Mouse (Mus musculus) small intestine, adult 10 weeks (tissue): ENCODE measurements around the gene Slc16a6. TPM values are rescaled to one million over a fixed set of nuclear protein-coding genes. Genes with fewer than 3 reads are reported as not detected.

Source experiments
- polyA plus RNA-seq: library from polyadenylated mRNA; stranded (reverse); fragments of 350-450 nt; fragmentation: Illumina TruSeq; extraction: RNeasy Lipid Tissue Mini Kit (QIAGEN cat#74804); gene quantifications from one replicate; pipeline ENCODE4 v1.2.3, GENCODE M21; 2014; ENCODE audit warnings: low replicate concordance

The Slc16a6 gene
- 92.4 TPM for polyA plus RNA-seq

DNA sequence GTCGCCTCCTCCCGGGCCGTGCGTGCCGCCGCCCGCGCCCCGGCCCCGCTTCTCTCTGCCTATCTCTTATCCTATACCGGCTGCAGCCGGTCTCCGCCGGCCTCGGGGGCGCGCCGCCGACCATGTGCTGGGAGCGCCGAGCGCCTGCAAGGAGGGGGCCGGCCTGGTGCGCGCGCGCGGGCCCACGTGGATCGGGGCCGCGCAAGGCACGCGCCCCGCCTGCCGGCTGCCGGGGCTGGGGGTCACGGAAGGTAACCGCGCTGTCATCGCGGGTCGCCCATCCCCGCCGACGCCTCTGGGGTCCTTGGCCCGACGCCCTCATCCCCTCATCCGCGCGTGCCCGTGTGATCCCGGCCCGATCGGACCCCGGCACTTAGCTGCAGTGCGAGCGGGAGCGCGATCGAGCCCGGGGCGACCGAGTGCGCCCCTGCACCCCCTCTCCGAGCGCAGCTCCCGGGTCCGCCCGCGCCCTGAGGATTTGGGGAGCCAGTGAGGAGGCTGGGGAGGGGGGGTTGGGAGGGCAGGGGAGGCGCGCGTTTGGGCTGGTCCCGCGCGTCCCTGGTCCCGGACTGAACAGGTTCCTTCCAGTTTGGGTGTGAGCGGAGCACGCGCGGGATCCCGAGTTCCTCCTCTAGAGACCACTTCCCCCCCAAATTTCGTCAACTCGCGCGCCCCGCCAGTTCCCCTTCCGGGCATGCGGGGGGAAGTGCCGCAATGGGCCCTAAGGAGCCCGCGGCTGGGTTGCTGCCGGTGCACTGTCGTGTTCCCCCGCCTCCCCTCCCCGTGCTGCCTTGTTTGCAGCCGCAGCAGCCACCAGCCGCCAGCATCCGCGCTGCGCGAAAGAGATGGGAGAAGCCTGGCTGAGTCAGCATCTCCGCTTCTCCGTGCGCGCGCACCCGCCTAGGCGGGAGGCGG is at the start of gene Slc16a6, which contains the start of gene Arsg:
TSS of gene Slc16a6 (minus strand) at position 428 of the 915 bp plus-strand sequence.
TSS of gene Arsg (plus strand) at position 204 of the 915 bp plus-strand sequence.

DNA sequence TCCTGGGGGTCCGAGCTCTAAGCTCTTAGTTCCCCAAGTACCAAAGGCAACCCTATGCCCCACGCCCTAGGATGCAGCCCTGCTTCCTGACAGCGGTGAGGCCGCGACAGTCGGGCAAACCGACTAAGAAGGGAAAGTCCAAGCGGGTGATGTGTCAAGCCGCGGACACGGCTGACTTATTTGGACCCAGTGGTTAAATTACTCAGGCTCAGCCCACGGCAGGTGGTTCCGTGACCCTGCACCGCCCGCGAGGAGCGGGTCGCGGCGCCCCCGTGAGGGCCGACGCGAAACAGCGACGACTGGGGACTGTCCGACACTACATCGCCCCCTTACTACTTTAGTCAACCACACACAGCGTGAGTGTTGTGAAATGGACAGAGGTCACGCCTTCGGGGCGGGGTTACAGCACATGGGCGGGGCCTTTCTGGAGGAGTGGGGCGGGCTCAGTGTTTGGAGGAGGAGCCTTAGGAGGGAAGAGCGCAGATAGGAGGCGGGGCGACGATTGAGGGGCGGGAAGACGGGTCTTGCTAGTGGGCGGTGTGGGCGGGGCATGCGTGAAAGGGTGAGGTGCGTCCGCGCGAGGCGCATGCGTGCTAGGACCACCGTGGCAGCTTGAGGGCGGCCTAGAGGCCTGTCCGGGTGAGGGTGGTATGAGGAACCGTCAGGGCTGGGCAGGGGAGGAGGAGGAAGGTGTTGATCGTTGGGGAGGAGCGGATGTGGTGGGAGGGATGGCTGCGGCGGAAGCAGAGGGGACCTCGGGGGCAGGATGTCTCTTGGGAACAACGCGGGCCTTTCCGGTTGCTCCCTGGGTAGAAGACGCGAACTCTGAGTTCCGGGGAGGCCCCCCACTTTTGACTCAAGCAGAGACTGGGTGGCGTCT is 47.8 kb downstream of the Slc16a6 start, which contains the start of gene Amz2:
TSS of gene Amz2 (plus strand) at position 555 of the 880 bp plus-strand sequence.

DNA sequence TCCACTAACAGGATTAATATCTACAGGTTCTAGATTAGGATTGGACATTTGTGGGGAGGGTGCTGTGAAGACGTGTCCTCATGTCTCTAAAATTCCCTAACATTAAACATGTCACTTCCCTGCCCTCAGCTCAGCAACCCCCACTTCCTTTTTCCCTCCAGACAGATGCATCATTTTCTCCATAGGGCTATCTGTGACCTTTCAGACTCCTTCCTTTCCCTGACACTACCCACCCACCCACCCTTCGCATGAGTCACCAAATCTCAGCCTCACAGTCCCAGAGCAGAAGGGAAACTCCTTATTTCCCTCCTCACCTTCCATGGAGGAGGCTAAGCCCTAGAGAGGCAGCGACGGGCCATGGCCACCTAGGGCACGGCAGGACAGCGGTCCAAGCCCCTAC is 59.8 kb downstream of the Slc16a6 start, which contains the start of gene 9930022D16Rik:
TSS of gene 9930022D16Rik (plus strand) at position 301 of the 400 bp plus-strand sequence.

Other genes with a start within 250 kb of the Slc16a6 start
- 1.8 TPM for gene Rgs9, start 175.5 kb downstream of the Slc16a6 start, polyA plus RNA-seq
- gene Gna13, start 110.8 kb downstream of the Slc16a6 start, polyA plus RNA-seq: 63.9 TPM
- gene 9930022D16Rik, start 59.7 kb downstream of the Slc16a6 start, polyA plus RNA-seq: not detected
- gene Amz2, start 47.7 kb downstream of the Slc16a6 start, polyA plus RNA-seq: 20.6 TPM
- 12.9 TPM for gene Arsg, start 224 bp downstream of the Slc16a6 start, polyA plus RNA-seq
- 14.5 TPM for gene Wipi1, start 138.4 kb upstream of the Slc16a6 start, polyA plus RNA-seq
- gene Prkar1a, start 175.8 kb upstream of the Slc16a6 start, polyA plus RNA-seq: 126 TPM
- 1.8 TPM for gene Fam20a, start 248.7 kb upstream of the Slc16a6 start, polyA plus RNA-seq